Mouse (Mus musculus) erythroblast, adult 5-6 weeks (primary cell): ENCODE results near the gene Mta2. TPM values are rescaled to one million over a fixed set of nuclear protein-coding genes. Genes with fewer than 3 reads are reported as not detected.

Experiments used
- ATAC-seq: replicated peaks from 2 replicates; pipeline ENCODE4 v1.8.0; 2016; ENCODE audit warnings: moderate number of reproducible peaks, mild to moderate bottlenecking, moderate TSS enrichment, inconsistent platforms; ENCODE audit not compliant: poor library complexity, low FRiP score, severe bottlenecking
- total RNA-seq, 2 experiments: library from RNA; stranded (forward) in 1 of 2; stranded (reverse) in 1 of 2; fragments of 150-400 nt in 1 of 2; fragments of 200-764, 138-1000 nt in 1 of 2; gene quantifications; 2 replicates each; pipeline versions ENCODE4 v1.2.3 to v1.2.4; 2015 to 2017; ENCODE audit warnings: low replicate concordance in 2 of 2

The Mta2 gene
- total RNA-seq, 2 experiments from 2014 or later = 16.9 to 39.5 TPM

GRCm38 (mm10) chr19:8989567-8990431 is 48.1 kb downstream of the Mta2 start:
- no peak for ATAC-seq

GRCm38 (mm10) chr19:8990432-8991102 is 48.9 kb downstream of the Mta2 start:
- no peak for ATAC-seq

GRCm38 (mm10) chr19:8991245-8991870 is 49.7 kb downstream of the Mta2 start:
- no peak for ATAC-seq

DNA sequence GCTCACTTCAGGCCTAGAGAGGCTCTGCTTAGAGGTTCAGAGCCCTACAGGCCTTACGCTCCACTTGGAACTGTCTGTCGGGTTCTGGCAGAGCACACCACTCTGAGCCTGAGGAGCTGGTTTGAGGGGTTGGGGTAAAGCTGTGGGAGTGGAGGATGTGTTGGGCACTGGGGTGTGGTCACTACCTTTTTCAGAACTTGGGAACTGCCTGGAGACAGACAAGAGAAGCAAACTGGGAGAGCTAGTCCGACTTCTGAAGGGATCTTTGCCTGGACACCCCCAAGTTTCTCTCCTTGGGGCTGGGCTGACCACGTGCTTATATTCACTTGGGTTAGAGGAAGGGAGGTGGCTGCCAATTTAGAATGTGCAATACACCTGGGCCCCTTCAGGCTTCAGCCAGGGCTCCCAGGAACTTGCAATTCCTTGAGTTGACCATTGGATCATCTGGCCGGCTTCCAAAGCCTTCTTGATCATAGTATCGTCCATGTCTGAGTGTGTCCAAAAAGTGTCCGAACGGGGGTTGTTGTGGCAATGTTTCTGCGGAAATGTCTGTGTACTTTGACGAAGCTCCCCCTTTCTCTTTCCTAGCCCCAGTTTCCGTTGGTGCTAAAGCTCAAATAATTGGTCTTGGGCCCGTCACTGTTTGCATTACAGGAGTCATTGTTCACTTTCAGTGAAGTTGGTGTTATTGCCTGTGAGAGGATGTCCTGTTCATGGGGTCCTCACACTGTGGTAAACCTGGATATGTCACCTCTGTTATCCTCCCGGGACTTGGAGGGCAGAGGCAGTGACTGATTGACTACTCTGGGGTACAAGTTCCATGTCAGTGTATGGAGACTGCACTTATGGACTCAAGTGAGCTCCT is 50.4 kb downstream of the Mta2 start:
- ATAC-seq = no peak

- no peak; the same call in 1 of the 2 replicates for ATAC-seq
These were observed 51.3 kb downstream of the Mta2 start for GRCm38 (mm10) chr19:8992769-8993624.

GRCm38 (mm10) chr19:8993625-8993912 is 51.9 kb downstream of the Mta2 start:
- no peak for ATAC-seq

DNA sequence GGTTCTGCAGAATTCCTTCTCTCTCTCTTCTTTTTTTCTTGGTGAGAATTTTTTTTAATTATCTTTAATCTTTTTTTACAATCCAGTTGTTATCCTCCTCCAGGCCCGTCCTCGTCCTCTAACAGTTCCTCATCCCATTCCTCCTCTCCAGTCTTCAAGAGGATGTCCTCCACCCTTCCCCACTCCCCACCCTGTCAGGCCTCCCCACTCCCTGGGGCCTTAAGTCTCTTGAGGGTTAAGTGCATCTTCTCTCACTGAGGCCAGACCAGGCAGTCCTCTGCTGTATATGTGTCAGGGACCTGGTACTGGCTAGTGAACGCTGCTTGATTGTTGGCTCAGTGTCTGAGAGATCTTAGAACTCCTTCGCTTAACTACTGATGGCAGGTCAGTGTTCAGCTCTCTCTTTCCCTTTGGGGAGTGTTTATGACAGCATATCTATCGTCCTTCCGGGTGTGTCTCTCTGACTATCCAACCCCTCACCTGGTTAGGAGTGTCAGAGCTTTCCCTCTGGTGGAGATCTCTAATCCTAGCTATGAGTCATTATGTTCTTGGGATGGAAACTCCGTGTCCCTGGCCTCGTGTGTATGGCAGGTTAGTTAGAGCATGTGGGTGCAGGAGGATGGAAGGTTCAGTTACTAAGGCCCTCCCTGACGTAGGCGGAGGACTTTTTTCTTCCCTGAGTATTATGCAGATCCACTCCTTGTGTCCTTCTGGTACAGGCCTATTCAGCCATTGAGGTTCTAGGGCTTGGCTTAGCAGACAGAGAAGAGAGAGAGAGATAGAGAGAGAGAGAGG is 53.3 kb downstream of the Mta2 start:
- no peak for ATAC-seq

- no peak for ATAC-seq
These were observed 54.9 kb downstream of the Mta2 start for GRCm38 (mm10) chr19:8996601-8997000.

DNA sequence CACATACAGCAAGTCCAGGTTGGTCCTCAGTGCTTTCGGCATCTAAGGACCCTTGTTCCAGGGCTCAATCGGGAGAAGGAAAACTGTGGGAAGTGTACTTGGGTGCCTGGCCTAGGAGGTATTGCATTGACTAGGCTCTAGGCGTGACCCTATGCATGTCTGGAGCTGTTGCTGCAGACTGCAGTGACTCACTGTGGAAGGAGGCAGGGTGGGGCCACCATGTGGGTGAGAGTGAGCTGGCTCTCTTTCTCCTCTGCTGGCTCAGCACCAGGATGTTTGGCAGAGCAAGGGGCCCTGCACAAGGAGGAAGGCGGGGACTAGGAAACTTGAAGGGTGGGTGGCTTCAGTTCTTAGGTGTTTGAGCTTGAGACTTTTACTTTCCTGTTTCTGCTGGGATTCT is 55.9 kb downstream of the Mta2 start:
- no peak for ATAC-seq

GRCm38 (mm10) chr19:8998546-8998945 is 56.9 kb downstream of the Mta2 start:
- no peak for ATAC-seq

GRCm38 (mm10) chr19:8999223-8999622 is 57.5 kb downstream of the Mta2 start:
- no peak for ATAC-seq

Other genes with a start within 250 kb of the Mta2 start
Only the 30 nearest of the 32 such genes appear.
- gene 1700092M07Rik, start 201.2 kb upstream of the Mta2 start, total RNA-seq (2015; ENCODE audit: low replicate concordance) = not detected in 2 replicates
- gene 1700092M07Rik, start 201.2 kb upstream of the Mta2 start, total RNA-seq (2017; ENCODE audit: low replicate concordance) = not detected in 2 replicates
- gene Stx5a, start 200.5 kb upstream of the Mta2 start, total RNA-seq (2015; ENCODE audit: low replicate concordance) = 105 and 119 TPM in 2 replicates
- gene Stx5a, start 200.5 kb upstream of the Mta2 start, total RNA-seq (2017; ENCODE audit: low replicate concordance) = 161 and 226 TPM in 2 replicates
- gene Nxf1, start 184.8 kb upstream of the Mta2 start, total RNA-seq (2015; ENCODE audit: low replicate concordance) = 135 and 146 TPM in 2 replicates
- 35.0 and 81.7 TPM in 2 replicates for gene Nxf1, start 184.8 kb upstream of the Mta2 start, total RNA-seq (2017; ENCODE audit: low replicate concordance)
- gene Tmem223, start 170.9 kb upstream of the Mta2 start, total RNA-seq (2015; ENCODE audit: low replicate concordance) = 9.4 and 11.0 TPM in 2 replicates
- gene Tmem223, start 170.9 kb upstream of the Mta2 start, total RNA-seq (2017; ENCODE audit: low replicate concordance) = 3.1 and 6.8 TPM in 2 replicates
- 55.1 and 59.6 TPM in 2 replicates for gene Tmem179b, start 167.4 kb upstream of the Mta2 start, total RNA-seq (2015; ENCODE audit: low replicate concordance)
- 24.3 and 37.4 TPM in 2 replicates for gene Tmem179b, start 167.4 kb upstream of the Mta2 start, total RNA-seq (2017; ENCODE audit: low replicate concordance)
- 1.2 and 5.9 TPM in 2 replicates for gene Taf6l, start 155.5 kb upstream of the Mta2 start, total RNA-seq (2015; ENCODE audit: low replicate concordance)
- gene Taf6l, start 155.5 kb upstream of the Mta2 start, total RNA-seq (2017; ENCODE audit: low replicate concordance) = 1.0 and 9.5 TPM in 2 replicates
- 21.5 and 23.0 TPM in 2 replicates for gene Polr2g, start 143.3 kb upstream of the Mta2 start, total RNA-seq (2015; ENCODE audit: low replicate concordance)
- gene Polr2g, start 143.3 kb upstream of the Mta2 start, total RNA-seq (2017; ENCODE audit: low replicate concordance) = 9.9 and 20.1 TPM in 2 replicates
- gene Zbtb3, start 139.3 kb upstream of the Mta2 start, total RNA-seq (2015; ENCODE audit: low replicate concordance) = 0.42 TPM in 1 of 2 replicates, not detected in the other
- 0.60 TPM in 1 of 2 replicates, not detected in the other for gene Zbtb3, start 139.3 kb upstream of the Mta2 start, total RNA-seq (2017; ENCODE audit: low replicate concordance)
- 10.0 and 13.6 TPM in 2 replicates for gene Ttc9c, start 122.5 kb upstream of the Mta2 start, total RNA-seq (2015; ENCODE audit: low replicate concordance)
- 13.8 and 20.1 TPM in 2 replicates for gene Ttc9c, start 122.5 kb upstream of the Mta2 start, total RNA-seq (2017; ENCODE audit: low replicate concordance)
- gene Hnrnpul2, start 121.9 kb upstream of the Mta2 start, total RNA-seq (2015; ENCODE audit: low replicate concordance) = 14.4 and 27.4 TPM in 2 replicates
- 42.6 and 58.0 TPM in 2 replicates for gene Hnrnpul2, start 121.9 kb upstream of the Mta2 start, total RNA-seq (2017; ENCODE audit: low replicate concordance)
- gene AC129217.1, start 112.1 kb upstream of the Mta2 start, total RNA-seq (2015; ENCODE audit: low replicate concordance) = 4.2 TPM in 1 of 2 replicates, not detected in the other
- 14.8 TPM in 1 of 2 replicates, not detected in the other for gene AC129217.1, start 112.1 kb upstream of the Mta2 start, total RNA-seq (2017; ENCODE audit: low replicate concordance)
- gene Bscl2, start 104.4 kb upstream of the Mta2 start, total RNA-seq (2015; ENCODE audit: low replicate concordance) = 28.8 and 40.3 TPM in 2 replicates
- 12.7 and 16.4 TPM in 2 replicates for gene Bscl2, start 104.4 kb upstream of the Mta2 start, total RNA-seq (2017; ENCODE audit: low replicate concordance)
- gene Gng3, start 102.7 kb upstream of the Mta2 start, total RNA-seq (2015; ENCODE audit: low replicate concordance) = not detected in 2 replicates
- 0.56 TPM in 1 of 2 replicates, not detected in the other for gene Gng3, start 102.7 kb upstream of the Mta2 start, total RNA-seq (2017; ENCODE audit: low replicate concordance)
- not detected in 2 replicates for gene Lrrn4cl, start 91.1 kb upstream of the Mta2 start, total RNA-seq (2015; ENCODE audit: low replicate concordance)
- not detected in 2 replicates for gene Lrrn4cl, start 91.1 kb upstream of the Mta2 start, total RNA-seq (2017; ENCODE audit: low replicate concordance)
- 18.6 and 20.6 TPM in 2 replicates for gene Ubxn1, start 70.4 kb upstream of the Mta2 start, total RNA-seq (2015; ENCODE audit: low replicate concordance)
- gene Ubxn1, start 70.4 kb upstream of the Mta2 start, total RNA-seq (2017; ENCODE audit: low replicate concordance) = 43.0 and 65.7 TPM in 2 replicates
- gene Uqcc3, start 61.0 kb upstream of the Mta2 start, total RNA-seq (2015; ENCODE audit: low replicate concordance) = 1.5 and 8.4 TPM in 2 replicates
- gene Uqcc3, start 61.0 kb upstream of the Mta2 start, total RNA-seq (2017; ENCODE audit: low replicate concordance) = 11.8 and 12.3 TPM in 2 replicates
- gene Lbhd1, start 58.1 kb upstream of the Mta2 start, total RNA-seq (2015; ENCODE audit: low replicate concordance) = 24.2 and 24.4 TPM in 2 replicates
- 6.0 and 23.1 TPM in 2 replicates for gene Lbhd1, start 58.1 kb upstream of the Mta2 start, total RNA-seq (2017; ENCODE audit: low replicate concordance)
- not detected in 2 replicates for gene Gm49403, start 57.9 kb upstream of the Mta2 start, total RNA-seq (2015; ENCODE audit: low replicate concordance)
- gene Gm49403, start 57.9 kb upstream of the Mta2 start, total RNA-seq (2017; ENCODE audit: low replicate concordance) = not detected in 2 replicates
- gene 1810009A15Rik, start 53.0 kb upstream of the Mta2 start, total RNA-seq (2015; ENCODE audit: low replicate concordance) = 14.6 and 21.3 TPM in 2 replicates
- 13.5 and 23.3 TPM in 2 replicates for gene 1810009A15Rik, start 53.0 kb upstream of the Mta2 start, total RNA-seq (2017; ENCODE audit: low replicate concordance)
- gene Gm49416, start 52.9 kb upstream of the Mta2 start, total RNA-seq (2015; ENCODE audit: low replicate concordance) = not detected in 2 replicates
- gene Gm49416, start 52.9 kb upstream of the Mta2 start, total RNA-seq (2017; ENCODE audit: low replicate concordance) = not detected in 2 replicates
- 2.3 and 7.1 TPM in 2 replicates for gene Ints5, start 48.9 kb upstream of the Mta2 start, total RNA-seq (2015; ENCODE audit: low replicate concordance)
- 4.7 and 5.4 TPM in 2 replicates for gene Ints5, start 48.9 kb upstream of the Mta2 start, total RNA-seq (2017; ENCODE audit: low replicate concordance)
- 12.7 and 20.9 TPM in 2 replicates for gene Ganab, start 43.8 kb upstream of the Mta2 start, total RNA-seq (2015; ENCODE audit: low replicate concordance)
- gene Ganab, start 43.8 kb upstream of the Mta2 start, total RNA-seq (2017; ENCODE audit: low replicate concordance) = 19.5 and 20.4 TPM in 2 replicates
- gene B3gat3, start 21.5 kb upstream of the Mta2 start, total RNA-seq (2015; ENCODE audit: low replicate concordance) = 12.5 and 14.2 TPM in 2 replicates
- gene B3gat3, start 21.5 kb upstream of the Mta2 start, total RNA-seq (2017; ENCODE audit: low replicate concordance) = 11.1 and 12.4 TPM in 2 replicates
- gene Rom1, start 12.5 kb upstream of the Mta2 start, total RNA-seq (2015; ENCODE audit: low replicate concordance) = 1.2 TPM in 1 of 2 replicates, not detected in the other
- 1.7 and 3.0 TPM in 2 replicates for gene Rom1, start 12.5 kb upstream of the Mta2 start, total RNA-seq (2017; ENCODE audit: low replicate concordance)
- gene Eml3, start 12.3 kb upstream of the Mta2 start, total RNA-seq (2015; ENCODE audit: low replicate concordance) = 1.7 and 4.8 TPM in 2 replicates
- gene Eml3, start 12.3 kb upstream of the Mta2 start, total RNA-seq (2017; ENCODE audit: low replicate concordance) = 6.3 and 8.3 TPM in 2 replicates
- gene Tut1, start 12.0 kb downstream of the Mta2 start, total RNA-seq (2015; ENCODE audit: low replicate concordance) = 1.0 and 2.7 TPM in 2 replicates
- 2.3 and 6.8 TPM in 2 replicates for gene Tut1, start 12.0 kb downstream of the Mta2 start, total RNA-seq (2017; ENCODE audit: low replicate concordance)
- 181 and 213 TPM in 2 replicates for gene Eef1g, start 25.2 kb downstream of the Mta2 start, total RNA-seq (2015; ENCODE audit: low replicate concordance)
- 105 and 149 TPM in 2 replicates for gene Eef1g, start 25.2 kb downstream of the Mta2 start, total RNA-seq (2017; ENCODE audit: low replicate concordance)
- gene Ahnak, start 47.4 kb downstream of the Mta2 start, total RNA-seq (2015; ENCODE audit: low replicate concordance) = 19.0 and 20.0 TPM in 2 replicates
- gene Ahnak, start 47.4 kb downstream of the Mta2 start, total RNA-seq (2017; ENCODE audit: low replicate concordance) = 24.3 and 30.2 TPM in 2 replicates
- gene Scgb1a1, start 146.1 kb downstream of the Mta2 start, total RNA-seq (2015; ENCODE audit: low replicate concordance) = not detected in 2 replicates
- not detected in 2 replicates for gene Scgb1a1, start 146.1 kb downstream of the Mta2 start, total RNA-seq (2017; ENCODE audit: low replicate concordance)
- gene Asrgl1, start 193.8 kb downstream of the Mta2 start, total RNA-seq (2015; ENCODE audit: low replicate concordance) = 2.1 and 3.1 TPM in 2 replicates
- gene Asrgl1, start 193.8 kb downstream of the Mta2 start, total RNA-seq (2017; ENCODE audit: low replicate concordance) = 3.9 and 5.1 TPM in 2 replicates